Mouse (Mus musculus): ENCODE results near the gene Hpse2. TPM values are rescaled to one million over a fixed set of nuclear protein-coding genes. Genes with fewer than 3 reads are reported as not detected.
A peak's percentile ranks its signal among the peaks of the same experiment; 100 is the strongest.

Gene Hpse2
- polyA plus RNA-seq, 1 experiment from 2014 or later = 40.4 TPM

GRCm38 (mm10) chr19:43155582-43155981, 232.6 kb downstream of the Hpse2 start:
- no peaks in the 10 kb centered on the region for H3K9me3 ChIP-seq
- peak overlapping the region; percentile 40; the same call in 1 of the 2 replicates for H3K9ac ChIP-seq
- H3K36me3 ChIP-seq = no peaks in the 10 kb centered on the region
- 59% methylated on average over 5 of the region's 5 CpGs for WGBS
- no peak overlapping the region for H3K4me3 ChIP-seq
- H3K4me2 ChIP-seq = peak overlapping the region; percentile 18
- peak overlapping the region; percentile 71 for H3K27ac ChIP-seq
- no peak for ATAC-seq (ENCODE audit: insufficient number of reproducible peaks, insufficient read depth, low FRiP score, low TSS enrichment, low read depth)
- peaks cover 20% of the 10 kb centered on the region for H3K4me1 ChIP-seq
- H3K27me3 ChIP-seq = no peaks in the 10 kb centered on the region

DNA sequence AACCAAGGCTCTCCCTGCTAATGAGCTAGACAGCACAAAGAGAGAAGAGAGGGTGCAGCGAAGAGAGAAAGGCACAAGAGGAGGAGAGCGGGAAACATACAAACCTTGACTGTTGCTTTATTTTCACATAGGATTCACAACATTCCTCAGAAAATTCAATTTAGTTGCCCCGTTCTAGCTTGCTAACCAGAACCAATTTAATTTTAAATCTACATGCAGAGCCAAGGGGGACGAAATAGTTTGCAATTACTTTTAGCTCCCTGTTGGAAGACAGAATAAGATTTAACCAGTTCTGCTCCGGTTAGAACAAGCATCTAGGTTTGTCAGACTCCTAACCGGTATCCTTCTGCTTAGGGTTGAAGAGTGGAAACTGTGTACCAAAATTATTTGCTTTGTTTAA, 240.3 kb downstream of the Hpse2 start:
- H3K9me3 ChIP-seq = no peaks in the 10 kb centered on the region
- peaks cover 37% of the 10 kb centered on the region for H3K4me1 ChIP-seq
- H3K27ac ChIP-seq = peak overlapping the region; percentile 75
- no peak overlapping the region for H3K9ac ChIP-seq
- H3K27me3 ChIP-seq = no peaks in the 10 kb centered on the region
- H3K4me2 ChIP-seq = peak overlapping the region; percentile 30
- no peaks in the 10 kb centered on the region for H3K36me3 ChIP-seq
- no peak for ATAC-seq (ENCODE audit: insufficient number of reproducible peaks, insufficient read depth, low FRiP score, low TSS enrichment, low read depth)
- no peak overlapping the region for H3K4me3 ChIP-seq
- WGBS = 31% methylated on average over 6 of the region's 6 CpGs

DNA sequence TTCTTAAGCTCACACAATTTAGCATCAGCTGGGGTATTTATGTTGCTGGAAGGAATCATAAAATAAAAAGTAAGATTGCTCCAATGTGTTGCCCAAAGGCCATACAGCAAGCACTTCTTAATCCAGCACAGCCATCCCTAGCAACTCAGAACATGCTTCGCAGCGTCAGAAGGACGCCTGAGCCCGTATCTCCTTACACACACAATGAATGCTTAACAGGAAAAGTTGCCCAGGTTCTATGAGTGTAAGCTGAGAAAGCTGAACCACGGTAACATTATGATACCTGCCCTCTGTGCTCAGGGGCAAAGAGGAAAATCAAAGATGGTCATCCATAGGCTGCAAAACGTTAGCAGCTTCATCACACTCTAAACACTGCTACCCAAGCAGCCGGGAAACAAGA, 241.3 kb downstream of the Hpse2 start:
- H3K9me3 ChIP-seq = no peaks in the 10 kb centered on the region
- H3K4me3 ChIP-seq = no peak overlapping the region
- no peaks in the 10 kb centered on the region for H3K36me3 ChIP-seq
- H3K9ac ChIP-seq = no peak overlapping the region
- H3K27me3 ChIP-seq = no peaks in the 10 kb centered on the region
- no peak for ATAC-seq (ENCODE audit: insufficient number of reproducible peaks, insufficient read depth, low FRiP score, low TSS enrichment, low read depth)
- H3K4me2 ChIP-seq = peak overlapping the region; percentile 40
- H3K4me1 ChIP-seq = peaks cover 37% of the 10 kb centered on the region
- WGBS = 12% methylated on average over 7 of the region's 7 CpGs
- H3K27ac ChIP-seq = peak overlapping the region; percentile 87

- H3K9me3 ChIP-seq = no peaks in the 10 kb centered on the region
- no peaks in the 10 kb centered on the region for H3K27me3 ChIP-seq
- no peak overlapping the region for H3K4me2 ChIP-seq
- ATAC-seq (ENCODE audit: insufficient number of reproducible peaks, insufficient read depth, low FRiP score, low TSS enrichment, low read depth) = no peak
- WGBS = 65% methylated on average over 3 of the region's 3 CpGs
- peaks cover 13% of the 10 kb centered on the region for H3K4me1 ChIP-seq
- no peak overlapping the region for H3K9ac ChIP-seq
- no peak overlapping the region for H3K4me3 ChIP-seq
- H3K36me3 ChIP-seq = no peaks in the 10 kb centered on the region
- H3K27ac ChIP-seq = no peak overlapping the region
Observed at GRCm38 (mm10) chr19:43141646-43142045, 246.5 kb downstream of the Hpse2 start.

DNA sequence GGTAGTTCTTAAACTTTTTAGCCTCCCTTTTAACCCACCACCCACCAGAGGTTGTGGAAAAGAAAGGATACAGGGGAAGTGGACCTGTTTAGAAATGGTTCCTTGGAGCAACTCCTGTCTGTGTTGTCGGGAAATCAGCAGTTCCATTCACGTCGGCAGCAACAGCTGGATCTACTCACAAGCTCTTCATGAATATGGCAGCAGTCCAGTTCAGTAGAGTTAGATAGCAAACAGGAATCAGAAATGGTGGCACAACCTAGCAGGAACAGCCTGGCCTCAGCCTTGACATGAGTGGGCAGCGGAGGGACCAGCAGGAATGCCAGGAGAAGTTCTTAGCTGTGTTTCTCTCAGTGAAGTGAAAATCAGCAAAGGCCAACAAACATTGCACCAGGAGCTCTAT, 278.4 kb downstream of the Hpse2 start:
- 74% methylated on average over 4 of the region's 4 CpGs for WGBS
- no peak for ATAC-seq (ENCODE audit: insufficient number of reproducible peaks, insufficient read depth, low FRiP score, low TSS enrichment, low read depth)
- H3K4me1 ChIP-seq = no peaks in the 10 kb centered on the region

GRCm38 (mm10) chr19:43096915-43097314, 291.2 kb downstream of the Hpse2 start:
- ATAC-seq (ENCODE audit: insufficient number of reproducible peaks, insufficient read depth, low FRiP score, low TSS enrichment, low read depth) = no peak
- H3K36me3 ChIP-seq = no peaks in the 10 kb centered on the region
- peaks cover 15% of the 10 kb centered on the region for H3K4me1 ChIP-seq
- no peaks in the 10 kb centered on the region for H3K9me3 ChIP-seq
- 36% methylated on average over 2 of the region's 2 CpGs for WGBS
- no peaks in the 10 kb centered on the region for H3K27me3 ChIP-seq
- H3K4me2 ChIP-seq = no peak overlapping the region
- H3K9ac ChIP-seq = no peak overlapping the region
- H3K4me3 ChIP-seq = no peak overlapping the region
- H3K27ac ChIP-seq = peak overlapping the region; percentile 80; the same call in 1 of the 2 replicates

More for the DNA sequence above, 278.4 kb downstream of the Hpse2 start:
- Histone ChIP-seq H3K27ac (no peak overlapping the region), H3K9me3 (peaks cover 5% of the 10 kb centered on the region; the same call in 1 of the 2 replicates), H3K9ac (no peak overlapping the region), H3K4me2 (no peak overlapping the region), H3K4me3 (no peak overlapping the region), H3K36me3 (peaks cover 7% of the 10 kb centered on the region; the same call in 1 of the 2 replicates), H3K27me3 (no peaks in the 10 kb centered on the region)

- ATAC-seq (ENCODE audit: insufficient number of reproducible peaks, insufficient read depth, low FRiP score, low TSS enrichment, low read depth) = no peak
- Histone ChIP-seq H3K4me1 (no peaks in the 10 kb centered on the region), H3K4me2 (no peak overlapping the region), H3K27me3 (no peaks in the 10 kb centered on the region), H3K36me3 (no peaks in the 10 kb centered on the region), H3K9me3 (no peaks in the 10 kb centered on the region), H3K27ac (no peak overlapping the region), H3K9ac (no peak overlapping the region), H3K4me3 (no peak overlapping the region)
- WGBS = 95% methylated on average over 3 of the region's 3 CpGs
Observed at GRCm38 (mm10) chr19:43087216-43087615, 300.9 kb downstream of the Hpse2 start.

GRCm38 (mm10) chr19:43064155-43064554, 324.0 kb downstream of the Hpse2 start:
- ATAC-seq (ENCODE audit: insufficient number of reproducible peaks, insufficient read depth, low FRiP score, low TSS enrichment, low read depth) = no peak
- Histone ChIP-seq H3K36me3 (no peaks in the 10 kb centered on the region), H3K4me3 (no peak overlapping the region), H3K27ac (no peak overlapping the region), H3K9ac (no peak overlapping the region), H3K4me2 (no peak overlapping the region), H3K27me3 (no peaks in the 10 kb centered on the region), H3K9me3 (no peaks in the 10 kb centered on the region), H3K4me1 (no peaks in the 10 kb centered on the region)
- WGBS = 77% methylated on average over 2 of the region's 2 CpGs

- Histone ChIP-seq H3K9ac (no peak overlapping the region), H3K9me3 (peaks cover 12% of the 10 kb centered on the region), H3K27me3 (no peaks in the 10 kb centered on the region), H3K4me2 (no peak overlapping the region), H3K4me3 (no peak overlapping the region), H3K4me1 (peaks cover 23% of the 10 kb centered on the region), H3K36me3 (peaks cover 8% of the 10 kb centered on the region), H3K27ac (no peak overlapping the region; the same call in 1 of the 2 replicates)
- 36% methylated on average over 4 of the region's 4 CpGs for WGBS
- no peak for ATAC-seq (ENCODE audit: insufficient number of reproducible peaks, insufficient read depth, low FRiP score, low TSS enrichment, low read depth)
Observed at GRCm38 (mm10) chr19:43044506-43044905, 343.6 kb downstream of the Hpse2 start.

GRCm38 (mm10) chr19:43042721-43043120, 345.4 kb downstream of the Hpse2 start:
- Histone ChIP-seq H3K27ac (peak overlapping the region; percentile 72; the same call in 1 of the 2 replicates), H3K9me3 (no peaks in the 10 kb centered on the region), H3K4me1 (peaks cover 23% of the 10 kb centered on the region), H3K27me3 (no peaks in the 10 kb centered on the region), H3K4me2 (no peak overlapping the region), H3K4me3 (no peak overlapping the region), H3K36me3 (no peaks in the 10 kb centered on the region), H3K9ac (no peak overlapping the region)
- no peak for ATAC-seq (ENCODE audit: insufficient number of reproducible peaks, insufficient read depth, low FRiP score, low TSS enrichment, low read depth)
- WGBS = 37% methylated on average over 2 of the region's 2 CpGs

GRCm38 (mm10) chr19:43042211-43042610, 345.9 kb downstream of the Hpse2 start:
- Histone ChIP-seq H3K9me3 (no peaks in the 10 kb centered on the region), H3K4me2 (no peak overlapping the region), H3K4me3 (no peak overlapping the region), H3K27ac (peak overlapping the region; percentile 13; the same call in 1 of the 2 replicates), H3K4me1 (peaks cover 28% of the 10 kb centered on the region), H3K27me3 (no peaks in the 10 kb centered on the region), H3K9ac (no peak overlapping the region), H3K36me3 (no peaks in the 10 kb centered on the region)
- WGBS = 58% methylated on average over 2 of the region's 2 CpGs
- no peak for ATAC-seq (ENCODE audit: insufficient number of reproducible peaks, insufficient read depth, low FRiP score, low TSS enrichment, low read depth)

GRCm38 (mm10) chr19:43036381-43036780, 351.8 kb downstream of the Hpse2 start:
- Histone ChIP-seq H3K4me2 (no peak overlapping the region), H3K4me1 (peaks cover 6% of the 10 kb centered on the region; the same call in 1 of the 2 replicates), H3K9ac (no peak overlapping the region), H3K4me3 (no peak overlapping the region), H3K36me3 (no peaks in the 10 kb centered on the region), H3K27ac (no peak overlapping the region), H3K9me3 (no peaks in the 10 kb centered on the region), H3K27me3 (no peaks in the 10 kb centered on the region)
- no peak for ATAC-seq (ENCODE audit: insufficient number of reproducible peaks, insufficient read depth, low FRiP score, low TSS enrichment, low read depth)
- 61% methylated on average over 4 of the region's 4 CpGs for WGBS

Measured in embryonic facial prominence, embryonic 13.5 days (tissue).